Mouse (Mus musculus) lung, postnatal 0 days (tissue): ENCODE results near the gene Zfp704. TPM values are rescaled to one million over a fixed set of nuclear protein-coding genes. Genes with fewer than 3 reads are reported as not detected.

ENCODE experiments used
- ATAC-seq: fragments of 200-750 bp; cut with Nextera tagmentation; 2 replicates; pipeline ENCODE4 v1.8.0; 2017; ENCODE audit warnings: moderate library complexity
- DNase-seq: peaks from one replicate; pipeline ENCODE4 v3.0.0-alpha.2; 2016; ENCODE audit warnings: low spot score
- H3K27ac ChIP-seq: fragments of 300-500 bp; sonication (generic); 2 replicates; pipeline ENCODE4 v1.5.1; 2014; ENCODE audit warnings: antibody characterized with exemption, mild to moderate bottlenecking, low read length, mixed read lengths
- H3K27me3 ChIP-seq: fragments of 300-500 bp; sonication (generic); replicated peaks from 2 replicates; pipeline ENCODE4 v1.6.1; 2014; ENCODE audit warnings: low read length, mixed read lengths; ENCODE audit not compliant: insufficient read depth
- H3K36me3 ChIP-seq: fragments of 300-500 bp; sonication (generic); 2 replicates; pipeline ENCODE4 v1.6.1; 2014; ENCODE audit warnings: low read length, mixed read lengths; ENCODE audit not compliant: insufficient read depth
- H3K4me1 ChIP-seq: fragments of 300-500 bp; sonication (generic); 2 replicates; pipeline ENCODE4 v1.6.1; 2014; ENCODE audit warnings: antibody characterized with exemption, low read depth, low read length, mixed read lengths; ENCODE audit not compliant: insufficient read depth
- H3K4me2 ChIP-seq: fragments of 300-500 bp; sonication (generic); replicated peaks from 2 replicates; pipeline ENCODE4 v1.6.1; 2014; ENCODE audit warnings: low read depth, mild to moderate bottlenecking, low read length, moderate library complexity, mixed read lengths
- H3K4me3 ChIP-seq: fragments of 300-500 bp; sonication (generic); 2 replicates; pipeline ENCODE4 v1.5.1; 2014; ENCODE audit warnings: low read depth, low read length
- H3K9ac ChIP-seq: fragments of 300-500 bp; sonication (generic); replicated peaks from 2 replicates; pipeline ENCODE4 v1.6.1; 2014; ENCODE audit warnings: low read depth, mild to moderate bottlenecking
- H3K9me3 ChIP-seq: fragments of 300-500 bp; sonication (generic); 2 replicates; pipeline ENCODE4 v1.6.1; 2016; ENCODE audit warnings: low read length, mixed read lengths
- CTCF ChIP-seq: IDR thresholded peaks from 2 replicates; pipeline ENCODE4 v1.5.1; 2016; ENCODE audit warnings: antibody characterized with exemption, mild to moderate bottlenecking
- EP300 ChIP-seq: IDR thresholded peaks from 2 replicates; pipeline ENCODE4 v1.6.1; 2016; ENCODE audit warnings: antibody characterized with exemption, mild to moderate bottlenecking, control low read depth
- WGBS: fragments of 180-500 bp; shearing (Covaris S2); extraction: QIAGEN DNeasy Blood & Tissue Kit; methylation state at CpG from one replicate; pipeline ENCODE4 v1.1.7; 2014; 5-methylcytosine and 5-hydroxymethylcytosine counted together
- polyA plus RNA-seq: library from polyadenylated mRNA; unstranded; fragments of >200 nt; fragmentation: Nextera tagmentation; extraction: Ambion mirVana; gene quantifications from 2 replicates; pipeline ENCODE4 v1.2.1, GENCODE M21; 2015

Zfp704 gene
- polyA plus RNA-seq, 1 experiment from 2014 or later, result 5.9 TPM

GRCm38 (mm10) chr3:9403255-9404050 lies 206.4 kb downstream of the Zfp704 start:
- Histone ChIP-seq H3K4me1 (peaks cover 5% of the 10 kb centered on the region; the same call in 1 of the 2 replicates), H3K9ac (no peak overlapping the region), H3K27ac (no peak overlapping the region), H3K27me3 (no peaks in the 10 kb centered on the region), H3K4me3 (no peak overlapping the region), H3K4me2 (peak overlapping the region; percentile 1; the same call in 1 of the 2 replicates), H3K36me3 (no peaks in the 10 kb centered on the region), H3K9me3 (no peaks in the 10 kb centered on the region)
- TF ChIP-seq CTCF (no peak), EP300 (no peak)
- ATAC-seq, result no peak
- WGBS, result 33% methylated on average over 5 of the region's 5 CpGs
- no peak for DNase-seq

GRCm38 (mm10) chr3:9402836-9403235 lies 207.0 kb downstream of the Zfp704 start:
- H3K27ac ChIP-seq, result no peak overlapping the region
- TF ChIP-seq CTCF (no peak), EP300 (peak; percentile 78; the same call in 1 of the 2 replicates)
- peaks cover 5% of the 10 kb centered on the region; the same call in 1 of the 2 replicates for H3K4me1 ChIP-seq
- DNase-seq, result peak; percentile 83
- WGBS, result 14% methylated on average over 5 of the region's 5 CpGs
- no peak overlapping the region for H3K4me2 ChIP-seq
- ATAC-seq, result peak; percentile 77
- no peaks in the 10 kb centered on the region for H3K36me3 ChIP-seq
- H3K27me3 ChIP-seq, result no peaks in the 10 kb centered on the region
- H3K9me3 ChIP-seq, result no peaks in the 10 kb centered on the region
- H3K4me3 ChIP-seq, result no peak overlapping the region
- H3K9ac ChIP-seq, result no peak overlapping the region

GRCm38 (mm10) chr3:9402345-9402744 lies 207.5 kb downstream of the Zfp704 start:
- DNase-seq (no peak), ATAC-seq (no peak)
- Histone ChIP-seq H3K4me3 (no peak overlapping the region), H3K27ac (no peak overlapping the region), H3K9me3 (no peaks in the 10 kb centered on the region), H3K9ac (no peak overlapping the region), H3K27me3 (no peaks in the 10 kb centered on the region), H3K4me1 (peaks cover 5% of the 10 kb centered on the region; the same call in 1 of the 2 replicates), H3K36me3 (no peaks in the 10 kb centered on the region), H3K4me2 (no peak overlapping the region)
- TF ChIP-seq CTCF, result no peak
- no peak for TF ChIP-seq EP300
- WGBS, result 68% methylated on average over 5 of the region's 5 CpGs

GRCm38 (mm10) chr3:9401685-9402084 lies 208.2 kb downstream of the Zfp704 start:
- Histone ChIP-seq H3K4me3 (no peak overlapping the region), H3K9me3 (no peaks in the 10 kb centered on the region), H3K4me1 (peaks cover 5% of the 10 kb centered on the region; the same call in 1 of the 2 replicates), H3K9ac (no peak overlapping the region), H3K27ac (no peak overlapping the region), H3K4me2 (no peak overlapping the region), H3K36me3 (no peaks in the 10 kb centered on the region), H3K27me3 (no peaks in the 10 kb centered on the region)
- no peak for TF ChIP-seq EP300
- TF ChIP-seq CTCF, result no peak
- WGBS, result 64% methylated on average over 6 of the region's 6 CpGs
- DNase-seq (no peak), ATAC-seq (no peak)

DNA sequence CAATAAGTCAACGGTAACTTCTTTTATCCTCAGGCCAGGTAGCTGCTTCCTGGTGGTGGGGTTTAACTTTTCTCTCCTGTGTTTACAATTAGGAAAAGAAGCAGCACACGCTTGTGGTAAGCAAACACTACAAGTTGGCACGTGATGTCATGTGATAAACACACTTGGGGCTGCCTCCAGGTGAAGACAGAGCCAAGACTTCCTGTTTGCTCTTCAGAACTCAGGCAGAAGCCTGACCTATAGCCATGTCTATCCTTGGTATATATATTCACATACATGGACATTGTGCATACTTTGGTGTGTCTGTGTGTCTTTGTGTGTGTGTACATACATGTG lies 209.0 kb downstream of the Zfp704 start:
- ATAC-seq (no peak; the same call in 1 of the 2 replicates), DNase-seq (peak; percentile 22)
- Histone ChIP-seq H3K9ac (no peak overlapping the region), H3K36me3 (no peaks in the 10 kb centered on the region), H3K4me3 (no peak overlapping the region), H3K27ac (0 out of 2 replicates have a peak overlapping the region, but pooled peaks have one; percentile 8), H3K4me2 (no peak overlapping the region), H3K4me1 (peaks cover 5% of the 10 kb centered on the region; the same call in 1 of the 2 replicates), H3K27me3 (no peaks in the 10 kb centered on the region), H3K9me3 (no peaks in the 10 kb centered on the region)
- TF ChIP-seq EP300, result no peak
- TF ChIP-seq CTCF, result no peak
- WGBS, result 4% methylated on average over 3 of the region's 3 CpGs

DNA sequence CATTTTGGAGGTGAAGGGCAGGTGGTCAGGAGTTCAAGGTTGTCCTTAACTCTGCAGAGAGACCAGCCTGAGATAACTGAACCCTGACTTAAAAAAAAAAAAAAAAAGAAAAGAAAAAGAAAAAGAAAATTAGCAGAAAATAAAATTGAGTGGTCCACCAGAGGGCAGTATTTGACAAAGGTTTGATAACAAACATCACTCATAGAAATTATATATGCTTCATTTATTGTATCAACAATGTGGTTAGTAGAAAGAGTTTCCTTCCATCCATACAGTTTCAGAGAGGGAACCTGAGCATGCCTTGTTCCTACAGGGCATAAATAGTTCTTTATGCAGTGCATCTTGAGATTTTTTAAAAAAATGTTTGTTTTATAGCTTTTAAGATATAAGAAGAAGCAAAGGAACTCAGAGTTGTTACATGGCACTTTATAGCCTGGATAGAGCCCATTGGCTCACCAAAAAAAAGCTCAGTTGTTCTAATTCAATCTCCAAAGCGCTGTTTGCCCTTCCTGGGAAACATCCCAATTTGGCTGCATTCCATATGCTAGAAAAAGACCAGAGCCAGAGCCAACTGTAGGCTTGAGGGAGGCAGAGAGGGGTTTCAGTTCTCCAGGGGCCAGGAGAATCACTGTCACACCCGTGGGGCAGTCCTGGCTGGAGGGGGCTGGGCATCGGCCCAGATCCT lies 209.5 kb downstream of the Zfp704 start:
- ATAC-seq (no peak), DNase-seq (peak; percentile 65)
- H3K4me3 ChIP-seq, result no peak overlapping the region
- H3K4me2 ChIP-seq, result no peak overlapping the region
- WGBS, result 9% methylated on average over 3 of the region's 3 CpGs
- H3K36me3 ChIP-seq, result no peaks in the 10 kb centered on the region
- TF ChIP-seq EP300 (no peak), CTCF (peak; percentile 58)
- no peaks in the 10 kb centered on the region for H3K27me3 ChIP-seq
- 0 out of 2 replicates have a peak overlapping the region, but pooled peaks have one; percentile 8 for H3K27ac ChIP-seq
- no peaks in the 10 kb centered on the region for H3K9me3 ChIP-seq
- H3K9ac ChIP-seq, result no peak overlapping the region
- H3K4me1 ChIP-seq, result peaks cover 5% of the 10 kb centered on the region; the same call in 1 of the 2 replicates
